Mouse (Mus musculus): ENCODE measurements around the gene Fancd2os. TPM values are rescaled to one million over a fixed set of nuclear protein-coding genes. Genes with fewer than 3 reads are reported as not detected.

The Fancd2os gene
- total RNA-seq, 2 experiments from 2014 or later, result not detected

GRCm38 (mm10) chr6:113608871-113609270 lies 8.4 kb upstream of the Fancd2os start:
- no peak for DNase-seq (ENCODE audit: low spot score in 2 of 2)

- DNase-seq (ENCODE audit: low spot score in 2 of 2), result no peak
Measured at GRCm38 (mm10) chr6:113605224-113605545, 4.7 kb upstream of the Fancd2os start.

- peak; percentile 84 to 93 for DNase-seq (ENCODE audit: low spot score in 2 of 2)
Measured at GRCm38 (mm10) chr6:113604432-113605223, 4.1 kb upstream of the Fancd2os start, which contains the start of gene Brk1. Gene Brk1, plus strand, starts transcription at chr6:113604772.

- no peak for DNase-seq (ENCODE audit: low spot score in 2 of 2)
Measured at GRCm38 (mm10) chr6:113603993-113604392, 3.5 kb upstream of the Fancd2os start.

GRCm38 (mm10) chr6:113602821-113603220 lies 2.3 kb upstream of the Fancd2os start:
- no peak for DNase-seq (ENCODE audit: low spot score in 2 of 2)

- DNase-seq (ENCODE audit: low spot score in 2 of 2), result no peak
Measured at GRCm38 (mm10) chr6:113599833-113600232, 682 bp downstream of the Fancd2os start.

GRCm38 (mm10) chr6:113597945-113598344 lies 2.6 kb downstream of the Fancd2os start:
- no peak for DNase-seq (ENCODE audit: low spot score in 2 of 2)

GRCm38 (mm10) chr6:113592637-113593036 lies 7.9 kb downstream of the Fancd2os start:
- DNase-seq (ENCODE audit: low spot score in 2 of 2), result no peak

- DNase-seq (ENCODE audit: low spot score in 2 of 2), result no peak
Measured at GRCm38 (mm10) chr6:113586466-113587183, 13.9 kb downstream of the Fancd2os start.

- DNase-seq (ENCODE audit: low spot score in 2 of 2), result peak in 1 of 2 experiments; percentile 55
Measured at GRCm38 (mm10) chr6:113585065-113585464, 15.4 kb downstream of the Fancd2os start.

- peak; percentile 12 to 24 for DNase-seq (ENCODE audit: low spot score in 2 of 2)
Measured at GRCm38 (mm10) chr6:113583023-113583422, 17.5 kb downstream of the Fancd2os start.

GRCm38 (mm10) chr6:113579306-113579705 lies 21.2 kb downstream of the Fancd2os start:
- no peak for DNase-seq (ENCODE audit: low spot score in 2 of 2)

- DNase-seq (ENCODE audit: low spot score in 2 of 2), result peak; percentile 32 to 48
Measured at GRCm38 (mm10) chr6:113576044-113576443, 24.5 kb downstream of the Fancd2os start.

GRCm38 (mm10) chr6:113564557-113564956 lies 36.0 kb downstream of the Fancd2os start:
- DNase-seq (ENCODE audit: low spot score in 2 of 2), result no peak

- no peak for DNase-seq (ENCODE audit: low spot score in 2 of 2)
Measured at GRCm38 (mm10) chr6:113559736-113560135, 40.8 kb downstream of the Fancd2os start.

Other genes with a start within 250 kb of the Fancd2os start
- gene Tada3, start 222.8 kb downstream of the Fancd2os start, total RNA-seq (2021), result 10 to 100 TPM; 46.8 to 53.7 TPM
- gene Arpc4, start 222.6 kb downstream of the Fancd2os start, total RNA-seq (2021), result 100 to 1,000 TPM; 256 to 267 TPM
- 10 to 100 TPM; 11.2 to 12.5 TPM for gene Ttll3, start 211.5 kb downstream of the Fancd2os start, total RNA-seq (2021)
- gene Rpusd3, start 181.4 kb downstream of the Fancd2os start, total RNA-seq (2021), result 10 to 100 TPM; 14.7 to 19.8 TPM
- not detected for gene Cidec, start 165.0 kb downstream of the Fancd2os start, total RNA-seq (2021)
- gene Jagn1, start 158.1 kb downstream of the Fancd2os start, total RNA-seq (2021), result 10 to 100 TPM; 41.9 to 42.6 TPM
- gene Il17re, start 142.2 kb downstream of the Fancd2os start, total RNA-seq (2021), result under 1 TPM; 0.28 to 0.56 TPM
- gene Il17rc, start 129.3 kb downstream of the Fancd2os start, total RNA-seq (2021), result 1 to 10 TPM; 4.9 to 8.2 TPM
- 100 to 1,000 TPM; 112 to 116 TPM for gene Creld1, start 117.4 kb downstream of the Fancd2os start, total RNA-seq (2021)
- gene Prrt3, start 98.8 kb downstream of the Fancd2os start, total RNA-seq (2021), result 10 to 100 TPM; 52.8 to 54.9 TPM
- gene Emc3, start 69.1 kb downstream of the Fancd2os start, total RNA-seq (2021), result 10 to 100 TPM; 71.8 to 77.6 TPM
- gene Fancd2, start 69.0 kb downstream of the Fancd2os start, total RNA-seq (2021), result 1 to 10 TPM; 1.5 to 2.2 TPM
- 100 to 1,000 TPM; 210 to 217 TPM for gene Brk1, start 4.1 kb upstream of the Fancd2os start, total RNA-seq (2021)
- 10 to 100 TPM; 35.3 to 46.6 TPM for gene Vhl, start 23.2 kb upstream of the Fancd2os start, total RNA-seq (2021)
- gene Irak2, start 37.8 kb upstream of the Fancd2os start, total RNA-seq (2021), result 10 to 100 TPM; 23.5 to 25.4 TPM
- 10 to 100 TPM; 70.1 to 80.2 TPM for gene Tatdn2, start 96.3 kb upstream of the Fancd2os start, total RNA-seq (2021)
- not detected for gene Ghrl, start 119.2 kb upstream of the Fancd2os start, total RNA-seq (2021)
- gene Sec13, start 140.0 kb upstream of the Fancd2os start, total RNA-seq (2021), result 10 to 100 TPM; 62.7 to 66.2 TPM

Data from left cerebral cortex, adult 18-20 months (tissue).